Mouse (Mus musculus) bone marrow, adult 2 months (tissue): ENCODE results near the gene Serpinb9b.

ENCODE experiments used
- CTCF ChIP-seq: fragments of 200-500 bp; IDR thresholded peaks from 2 replicates; pipeline ENCODE4 v1.5.1; 2011; ENCODE audit warnings: low read length, control low read depth; ENCODE audit not compliant: control insufficient read depth, insufficient read depth
- POLR2A ChIP-seq: fragments of 200-500 bp; IDR thresholded peaks from 2 replicates; pipeline ENCODE4 v1.6.1; 2011; ENCODE audit warnings: low read depth, mild to moderate bottlenecking, control low read depth, low read length, borderline replicate concordance; ENCODE audit not compliant: control insufficient read depth

DNA sequence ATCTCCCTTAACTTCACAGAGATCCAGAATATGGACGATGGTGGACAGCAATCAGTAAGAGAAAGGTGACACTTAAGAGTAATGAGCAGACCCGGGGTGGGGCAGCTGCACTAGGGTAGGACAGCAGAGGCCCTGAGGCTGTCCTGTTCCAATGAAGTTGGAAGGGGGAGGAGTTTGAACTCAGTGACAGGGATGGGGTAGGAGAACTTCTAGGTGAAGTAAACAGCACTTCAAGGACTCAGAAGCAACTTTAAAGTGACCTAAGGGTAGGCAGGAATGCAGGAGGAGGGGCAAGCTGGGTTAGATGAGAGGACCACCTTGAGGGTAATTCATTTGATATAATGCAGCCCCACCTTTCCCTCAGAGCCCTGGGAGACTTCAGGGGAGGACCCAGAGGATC is 930 bp downstream of the Serpinb9b start:
- TF ChIP-seq CTCF: no peak
- no peak for TF ChIP-seq POLR2A
